Mouse (Mus musculus): ENCODE measurements around the gene Gimap1. TPM values are rescaled to one million over a fixed set of nuclear protein-coding genes. Genes with fewer than 3 reads are reported as not detected.
A peak's percentile ranks its signal among the peaks of the same experiment; 100 is the strongest.

Gimap1 gene
- polyA plus RNA-seq, 1 experiment from 2014 or later: 5.2 TPM

GRCm38 (mm10) chr6:48768933-48769332, 30.1 kb downstream of the Gimap1 start:
- Histone ChIP-seq H3K4me3 (replicated peaks; ENCODE audit: low read depth, low read length) (no peak overlapping the region), H3K4me2 (ENCODE audit: low read length) (no peak overlapping the region), H3K9ac (replicated peaks; ENCODE audit: low read length) (no peak overlapping the region), H3K4me1 (ENCODE audit: control insufficient read depth, insufficient read depth, low read length) (no peaks in the 10 kb centered on the region), H3K36me3 (ENCODE audit: control insufficient read depth, insufficient read depth, low read length) (no peaks in the 10 kb centered on the region), H3K27me3 (ENCODE audit: control insufficient read depth, insufficient read depth, low read length) (no peaks in the 10 kb centered on the region), H3K27ac (replicated peaks; ENCODE audit: low read depth, low read length) (no peak overlapping the region), H3K9me3 (ENCODE audit: control insufficient read depth, low read length) (no peaks in the 10 kb centered on the region)
- DNase-seq: no peak
- no peak for ATAC-seq (ENCODE audit: low FRiP score, low TSS enrichment)
- 90% methylated on average over 3 of the region's 3 CpGs for WGBS

- ATAC-seq (ENCODE audit: low FRiP score, low TSS enrichment) (no peak), DNase-seq (no peak)
- 95% methylated on average over 3 of the region's 3 CpGs for WGBS
- Histone ChIP-seq H3K4me1 (ENCODE audit: control insufficient read depth, insufficient read depth, low read length) (no peaks in the 10 kb centered on the region), H3K27me3 (ENCODE audit: control insufficient read depth, insufficient read depth, low read length) (no peaks in the 10 kb centered on the region), H3K4me3 (replicated peaks; ENCODE audit: low read depth, low read length) (no peak within 1 kb of the TSS), H3K4me2 (ENCODE audit: low read length) (no peak within 1 kb of the TSS), H3K36me3 (ENCODE audit: control insufficient read depth, insufficient read depth, low read length) (no peaks in the 10 kb centered on the region), H3K27ac (replicated peaks; ENCODE audit: low read depth, low read length) (no peak within 1 kb of the TSS), H3K9me3 (ENCODE audit: control insufficient read depth, low read length) (no peaks in the 10 kb centered on the region), H3K9ac (replicated peaks; ENCODE audit: low read length) (no peak within 1 kb of the TSS)
Observed at GRCm38 (mm10) chr6:48770696-48771095, 31.8 kb downstream of the Gimap1 start, which contains the start of gene Gimap3. Gimap3 (minus strand) TSS chr6:48770851.

- peak; percentile 89 for DNase-seq
- Histone ChIP-seq H3K9ac (replicated peaks; ENCODE audit: low read length) (no peak overlapping the region), H3K27me3 (ENCODE audit: control insufficient read depth, insufficient read depth, low read length) (no peaks in the 10 kb centered on the region), H3K27ac (replicated peaks; ENCODE audit: low read depth, low read length) (no peak overlapping the region), H3K9me3 (ENCODE audit: control insufficient read depth, low read length) (no peaks in the 10 kb centered on the region), H3K4me1 (ENCODE audit: control insufficient read depth, insufficient read depth, low read length) (no peaks in the 10 kb centered on the region), H3K4me3 (replicated peaks; ENCODE audit: low read depth, low read length) (no peak overlapping the region), H3K36me3 (ENCODE audit: control insufficient read depth, insufficient read depth, low read length) (no peaks in the 10 kb centered on the region), H3K4me2 (ENCODE audit: low read length) (no peak overlapping the region)
- ATAC-seq (ENCODE audit: low FRiP score, low TSS enrichment): peak; percentile 57; the same call in 1 of the 2 replicates
- WGBS: 9% methylated on average over 8 of the region's 8 CpGs
Observed at GRCm38 (mm10) chr6:48772030-48772429, 33.2 kb downstream of the Gimap1 start.

GRCm38 (mm10) chr6:48784406-48784805, 45.6 kb downstream of the Gimap1 start:
- H3K4me1 ChIP-seq (ENCODE audit: control insufficient read depth, insufficient read depth, low read length): no peaks in the 10 kb centered on the region
- H3K27ac ChIP-seq (replicated peaks; ENCODE audit: low read depth, low read length): no peak overlapping the region
- no peak overlapping the region for H3K9ac ChIP-seq (replicated peaks; ENCODE audit: low read length)
- WGBS: 79% methylated on average over 1 of the region's 1 CpGs
- no peak for DNase-seq
- H3K27me3 ChIP-seq (ENCODE audit: control insufficient read depth, insufficient read depth, low read length): no peaks in the 10 kb centered on the region
- H3K36me3 ChIP-seq (ENCODE audit: control insufficient read depth, insufficient read depth, low read length): no peaks in the 10 kb centered on the region
- H3K9me3 ChIP-seq (ENCODE audit: control insufficient read depth, low read length): no peaks in the 10 kb centered on the region
- no peak for ATAC-seq (ENCODE audit: low FRiP score, low TSS enrichment)
- H3K4me3 ChIP-seq (replicated peaks; ENCODE audit: low read depth, low read length): no peak overlapping the region
- H3K4me2 ChIP-seq (ENCODE audit: low read length): no peak overlapping the region

- Histone ChIP-seq H3K27ac (replicated peaks; ENCODE audit: low read depth, low read length) (no peak overlapping the region), H3K9ac (replicated peaks; ENCODE audit: low read length) (no peak overlapping the region), H3K9me3 (ENCODE audit: control insufficient read depth, low read length) (no peaks in the 10 kb centered on the region), H3K4me2 (ENCODE audit: low read length) (no peak overlapping the region), H3K27me3 (ENCODE audit: control insufficient read depth, insufficient read depth, low read length) (no peaks in the 10 kb centered on the region), H3K36me3 (ENCODE audit: control insufficient read depth, insufficient read depth, low read length) (no peaks in the 10 kb centered on the region), H3K4me3 (replicated peaks; ENCODE audit: low read depth, low read length) (no peak overlapping the region), H3K4me1 (ENCODE audit: control insufficient read depth, insufficient read depth, low read length) (no peaks in the 10 kb centered on the region)
- WGBS: 89% methylated on average over 1 of the region's 1 CpGs
- ATAC-seq (ENCODE audit: low FRiP score, low TSS enrichment) (no peak), DNase-seq (no peak)
Observed at GRCm38 (mm10) chr6:48785189-48785588, 46.3 kb downstream of the Gimap1 start.

- Histone ChIP-seq H3K4me1 (ENCODE audit: control insufficient read depth, insufficient read depth, low read length) (no peaks in the 10 kb centered on the region), H3K9ac (replicated peaks; ENCODE audit: low read length) (no peak overlapping the region), H3K27ac (replicated peaks; ENCODE audit: low read depth, low read length) (no peak overlapping the region), H3K4me2 (ENCODE audit: low read length) (no peak overlapping the region), H3K36me3 (ENCODE audit: control insufficient read depth, insufficient read depth, low read length) (no peaks in the 10 kb centered on the region), H3K27me3 (ENCODE audit: control insufficient read depth, insufficient read depth, low read length) (no peaks in the 10 kb centered on the region), H3K4me3 (replicated peaks; ENCODE audit: low read depth, low read length) (no peak overlapping the region), H3K9me3 (ENCODE audit: control insufficient read depth, low read length) (no peaks in the 10 kb centered on the region)
- 77% methylated on average over 2 of the region's 2 CpGs for WGBS
- no peak for DNase-seq
- no peak for ATAC-seq (ENCODE audit: low FRiP score, low TSS enrichment)
Observed at GRCm38 (mm10) chr6:48785601-48786000, 46.7 kb downstream of the Gimap1 start.

- H3K27me3 ChIP-seq (ENCODE audit: control insufficient read depth, insufficient read depth, low read length): no peaks in the 10 kb centered on the region
- H3K9ac ChIP-seq (replicated peaks; ENCODE audit: low read length): no peak overlapping the region
- ATAC-seq (ENCODE audit: low FRiP score, low TSS enrichment) (no peak), DNase-seq (no peak)
- H3K27ac ChIP-seq (replicated peaks; ENCODE audit: low read depth, low read length): no peak overlapping the region
- H3K4me2 ChIP-seq (ENCODE audit: low read length): no peak overlapping the region
- no peaks in the 10 kb centered on the region for H3K4me1 ChIP-seq (ENCODE audit: control insufficient read depth, insufficient read depth, low read length)
- H3K36me3 ChIP-seq (ENCODE audit: control insufficient read depth, insufficient read depth, low read length): no peaks in the 10 kb centered on the region
- WGBS: 85% methylated on average over 2 of the region's 2 CpGs
- no peaks in the 10 kb centered on the region for H3K9me3 ChIP-seq (ENCODE audit: control insufficient read depth, low read length)
- H3K4me3 ChIP-seq (replicated peaks; ENCODE audit: low read depth, low read length): no peak overlapping the region
Observed at GRCm38 (mm10) chr6:48787867-48788266, 49.0 kb downstream of the Gimap1 start.

Other genes starting within 250 kb of the Gimap1 start
- 190 and 241 TPM in 2 replicates for gene Atp6v0e2, start 201.4 kb upstream of the Gimap1 start, polyA plus RNA-seq (2014; fragmentation: Nextera tagmentation; extraction: Ambion mirVana)
- gene Lrrc61, start 184.3 kb upstream of the Gimap1 start, polyA plus RNA-seq (2014; fragmentation: Nextera tagmentation; extraction: Ambion mirVana): 11.0 and 20.1 TPM in 2 replicates
- 1.5 and 3.6 TPM in 2 replicates for gene Rarres2, start 166.3 kb upstream of the Gimap1 start, polyA plus RNA-seq (2014; fragmentation: Nextera tagmentation; extraction: Ambion mirVana)
- not detected in 2 replicates for gene Gm45021, start 149.4 kb upstream of the Gimap1 start, polyA plus RNA-seq (2014; fragmentation: Nextera tagmentation; extraction: Ambion mirVana)
- gene Repin1, start 145.2 kb upstream of the Gimap1 start, polyA plus RNA-seq (2014; fragmentation: Nextera tagmentation; extraction: Ambion mirVana): 44.3 and 47.0 TPM in 2 replicates
- gene Gm44965, start 145.1 kb upstream of the Gimap1 start, polyA plus RNA-seq (2014; fragmentation: Nextera tagmentation; extraction: Ambion mirVana): 0.94 TPM in 1 of 2 replicates, not detected in the other
- gene Zfp775, start 137.0 kb upstream of the Gimap1 start, polyA plus RNA-seq (2014; fragmentation: Nextera tagmentation; extraction: Ambion mirVana): 14.6 and 17.5 TPM in 2 replicates
- 14.2 and 17.8 TPM in 2 replicates for gene AI854703, start 112.3 kb upstream of the Gimap1 start, polyA plus RNA-seq (2014; fragmentation: Nextera tagmentation; extraction: Ambion mirVana)
- 0.17 and 0.32 TPM in 2 replicates for gene Gimap8, start 91.8 kb upstream of the Gimap1 start, polyA plus RNA-seq (2014; fragmentation: Nextera tagmentation; extraction: Ambion mirVana)
- gene Gimap9, start 62.9 kb upstream of the Gimap1 start, polyA plus RNA-seq (2014; fragmentation: Nextera tagmentation; extraction: Ambion mirVana): 0.98 and 2.1 TPM in 2 replicates
- gene Gimap4, start 54.5 kb upstream of the Gimap1 start, polyA plus RNA-seq (2014; fragmentation: Nextera tagmentation; extraction: Ambion mirVana): 0.63 and 1.4 TPM in 2 replicates
- 3.9 and 8.0 TPM in 2 replicates for gene Gimap6, start 30.8 kb upstream of the Gimap1 start, polyA plus RNA-seq (2014; fragmentation: Nextera tagmentation; extraction: Ambion mirVana)
- 1.00 TPM in 1 of 2 replicates, not detected in the other for gene Gm28053, start 20.4 kb upstream of the Gimap1 start, polyA plus RNA-seq (2014; fragmentation: Nextera tagmentation; extraction: Ambion mirVana)
- not detected in 2 replicates for gene Gimap7, start 20.4 kb upstream of the Gimap1 start, polyA plus RNA-seq (2014; fragmentation: Nextera tagmentation; extraction: Ambion mirVana)
- 0.71 and 0.78 TPM in 2 replicates for gene Gimap5, start 7.1 kb downstream of the Gimap1 start, polyA plus RNA-seq (2014; fragmentation: Nextera tagmentation; extraction: Ambion mirVana)
- not detected in 2 replicates for gene Gimap3, start 31.8 kb downstream of the Gimap1 start, polyA plus RNA-seq (2014; fragmentation: Nextera tagmentation; extraction: Ambion mirVana)
- gene Tmem176a, start 101.9 kb downstream of the Gimap1 start, polyA plus RNA-seq (2014; fragmentation: Nextera tagmentation; extraction: Ambion mirVana): 11.1 and 17.2 TPM in 2 replicates
- gene Tmem176b, start 102.4 kb downstream of the Gimap1 start, polyA plus RNA-seq (2014; fragmentation: Nextera tagmentation; extraction: Ambion mirVana): 89.8 and 96.7 TPM in 2 replicates
- gene Aoc1, start 133.8 kb downstream of the Gimap1 start, polyA plus RNA-seq (2014; fragmentation: Nextera tagmentation; extraction: Ambion mirVana): not detected in 2 replicates
- gene 1600015I10Rik, start 190.8 kb downstream of the Gimap1 start, polyA plus RNA-seq (2014; fragmentation: Nextera tagmentation; extraction: Ambion mirVana): not detected in 2 replicates
- gene Doxl2, start 235.9 kb downstream of the Gimap1 start, polyA plus RNA-seq (2014; fragmentation: Nextera tagmentation; extraction: Ambion mirVana): not detected in 2 replicates
- gene Svs1, start 247.8 kb downstream of the Gimap1 start, polyA plus RNA-seq (2014; fragmentation: Nextera tagmentation; extraction: Ambion mirVana): not detected in 2 replicates

Data from midbrain, embryonic 14.5 days (tissue).